Mouse (Mus musculus) small intestine, adult 2 months (tissue): ENCODE measurements at regions not wholly inside any gene's neighbourhood (a gene's known extent, or its start where the extent isn't known, plus 50 kb on each side); places are given as distances from the start of the nearest gene placed in this dataset.

ENCODE experiments used
- CTCF ChIP-seq: fragments of 200-500 bp; IDR thresholded peaks from 2 replicates; pipeline ENCODE4 v1.5.1; 2012; ENCODE audit warnings: low read depth, mild to moderate bottlenecking, control low read depth, inconsistent platforms, low read length, moderate library complexity, mixed read lengths; ENCODE audit not compliant: insufficient replicate concordance, insufficient read length; ENCODE audit errors: extremely low read depth
- POLR2A ChIP-seq: fragments of 200-500 bp; IDR thresholded peaks from 2 replicates; pipeline ENCODE4 v1.6.1; 2012; ENCODE audit warnings: low read depth, mild to moderate bottlenecking, control low read depth, inconsistent platforms, low read length, moderate library complexity

DNA sequence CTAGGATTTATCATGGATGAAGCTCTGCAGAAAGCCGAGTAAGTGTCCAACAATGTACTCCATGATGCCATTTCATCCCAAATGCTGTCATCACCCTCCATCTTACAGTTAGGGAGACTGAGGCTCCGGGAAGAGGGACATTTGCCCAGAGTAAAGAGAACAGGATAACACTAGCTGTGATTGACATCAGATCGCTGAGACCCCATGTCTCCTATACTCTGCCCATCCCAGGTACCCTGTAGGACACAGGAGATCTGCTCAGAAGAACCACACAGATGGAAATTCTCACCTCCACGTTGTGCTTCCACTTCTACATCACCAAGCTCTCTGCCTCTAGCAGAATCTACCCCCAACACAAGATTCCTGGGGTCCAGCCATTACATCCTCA is 191.1 kb upstream of the Mvb12b start:
- no peak for TF ChIP-seq CTCF
- TF ChIP-seq POLR2A, result no peak
